Mouse (Mus musculus): ENCODE results near the gene Gtf2h3. TPM values are rescaled to one million over a fixed set of nuclear protein-coding genes. Genes with fewer than 3 reads are reported as not detected.

The Gtf2h3 gene
- polyA plus RNA-seq, 1 experiment = not detected

DNA sequence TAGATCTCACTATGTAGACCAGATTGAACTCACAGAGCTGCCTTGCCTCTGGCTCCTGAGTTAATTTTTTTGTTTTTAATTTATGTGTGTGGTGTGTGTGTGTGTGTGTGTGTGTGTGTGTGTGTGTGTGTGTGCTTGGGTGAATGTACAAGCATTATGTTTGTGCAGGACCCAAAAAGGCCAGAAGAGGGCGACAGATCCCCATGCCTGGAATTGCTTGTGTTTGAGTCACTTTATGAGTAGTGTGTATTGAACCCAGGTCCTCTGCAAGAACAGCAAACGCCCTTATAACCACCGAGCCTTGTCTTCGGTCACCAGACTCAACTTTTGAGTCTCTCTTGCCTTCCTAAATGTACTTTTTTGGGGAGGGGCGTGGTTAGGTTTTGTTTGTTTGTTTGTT is 23.4 kb downstream of the Gtf2h3 start:
- H3K4me3 ChIP-seq (ENCODE audit: insufficient read depth, low read depth, low read length) = no peak overlapping the region
- 70% methylated on average over 5 of the region's 5 CpGs for WGBS
- peaks cover 7% of the 10 kb centered on the region; the same call in 1 of the 2 replicates for H3K4me1 ChIP-seq (ENCODE audit: control insufficient read depth, insufficient read depth, low read length)
- TF ChIP-seq POLR2A (IDR thresholded peaks at IDR 0.05; ENCODE audit: insufficient read depth, low read depth, low read length) (no peak), CTCF (IDR thresholded peaks at IDR 0.05; ENCODE audit: insufficient read depth, low read depth, low read length) (no peak)
- no peak overlapping the region for H3K27ac ChIP-seq (ENCODE audit: insufficient read depth, low read depth, low read length)

DNA sequence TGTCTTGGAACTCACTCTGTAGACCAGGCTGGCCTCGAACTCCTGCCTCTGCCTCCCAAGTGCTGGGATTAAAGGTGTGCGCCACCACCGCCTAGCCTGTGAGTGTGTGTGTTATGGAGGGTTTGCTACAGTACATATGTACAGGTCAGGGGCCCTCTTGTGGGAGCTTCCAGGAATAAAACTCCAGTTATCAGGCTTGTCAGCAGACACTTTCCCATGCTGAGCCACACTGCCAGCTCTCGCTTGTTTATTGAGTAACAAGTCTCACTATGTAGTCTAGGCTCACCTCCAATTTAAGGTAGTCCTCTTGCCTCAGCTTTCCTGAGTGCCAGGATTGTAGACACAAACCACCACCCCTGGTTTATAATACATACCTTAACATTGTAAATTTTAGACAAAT is 25.4 kb downstream of the Gtf2h3 start:
- no peak overlapping the region for H3K27ac ChIP-seq (ENCODE audit: insufficient read depth, low read depth, low read length)
- peaks cover 5% of the 10 kb centered on the region; the same call in 1 of the 2 replicates for H3K4me1 ChIP-seq (ENCODE audit: control insufficient read depth, insufficient read depth, low read length)
- 87% methylated on average over 4 of the region's 4 CpGs for WGBS
- no peak for TF ChIP-seq CTCF (IDR thresholded peaks at IDR 0.05; ENCODE audit: insufficient read depth, low read depth, low read length)
- no peak for TF ChIP-seq POLR2A (IDR thresholded peaks at IDR 0.05; ENCODE audit: insufficient read depth, low read depth, low read length)
- H3K4me3 ChIP-seq (ENCODE audit: insufficient read depth, low read depth, low read length) = no peak overlapping the region

DNA sequence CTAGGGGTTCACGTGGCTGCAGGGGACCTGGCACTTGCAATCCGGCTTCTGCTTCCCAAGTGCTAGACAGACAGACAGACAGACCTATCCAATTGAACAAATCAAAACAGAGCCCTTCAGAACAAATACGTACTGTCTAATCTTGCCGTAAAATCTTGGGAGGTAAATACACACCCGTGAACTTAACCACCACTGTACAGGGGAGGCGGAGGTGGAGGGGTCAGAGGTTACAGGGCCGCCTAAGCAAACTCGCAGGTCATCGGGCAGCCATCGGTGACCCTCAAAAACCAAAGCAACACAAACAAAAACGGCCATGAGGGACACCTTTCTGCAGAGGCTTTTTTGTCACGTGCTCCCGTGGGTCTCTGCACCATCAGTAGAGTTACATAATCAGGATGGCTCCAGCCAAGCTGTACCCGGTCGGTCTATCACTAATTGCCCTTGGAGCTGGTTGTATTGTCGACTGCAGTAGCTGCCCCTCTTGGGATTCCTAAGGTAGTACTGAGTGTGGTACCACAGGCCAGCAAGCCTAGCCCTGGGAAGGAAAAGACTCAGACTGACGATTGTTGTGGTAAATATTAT is 26.2 kb downstream of the Gtf2h3 start:
- Histone ChIP-seq H3K4me1 (ENCODE audit: control insufficient read depth, insufficient read depth, low read length) (no peaks in the 10 kb centered on the region), H3K27ac (ENCODE audit: insufficient read depth, low read depth, low read length) (no peak overlapping the region), H3K4me3 (ENCODE audit: insufficient read depth, low read depth, low read length) (no peak overlapping the region)
- TF ChIP-seq CTCF (IDR thresholded peaks at IDR 0.05; ENCODE audit: insufficient read depth, low read depth, low read length) (no peak), POLR2A (IDR thresholded peaks at IDR 0.05; ENCODE audit: insufficient read depth, low read depth, low read length) (no peak)
- WGBS = 84% methylated on average over 17 of the region's 17 CpGs

DNA sequence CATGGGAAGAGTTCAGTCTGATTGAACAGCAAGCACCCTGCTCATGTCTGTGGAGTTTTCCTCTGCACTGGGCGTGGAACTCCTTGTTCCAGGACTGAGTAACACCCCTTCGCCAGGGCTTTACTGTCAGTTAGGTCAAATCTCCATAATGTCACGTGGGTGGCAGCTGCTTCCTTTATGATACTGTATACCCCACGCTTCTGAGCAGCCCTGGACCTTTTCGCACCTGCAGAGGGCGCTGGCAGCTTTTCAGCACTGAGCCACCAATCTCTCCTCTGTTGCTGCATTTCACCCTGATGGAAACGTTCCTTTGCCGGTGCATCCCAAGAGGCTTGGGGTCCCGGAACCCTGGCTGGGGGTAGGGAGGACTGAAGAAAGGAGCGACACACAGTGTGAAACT is 32.0 kb downstream of the Gtf2h3 start:
- no peak overlapping the region for H3K27ac ChIP-seq (ENCODE audit: insufficient read depth, low read depth, low read length)
- WGBS = 81% methylated on average over 10 of the region's 10 CpGs
- no peak for TF ChIP-seq CTCF (IDR thresholded peaks at IDR 0.05; ENCODE audit: insufficient read depth, low read depth, low read length)
- no peak for TF ChIP-seq POLR2A (IDR thresholded peaks at IDR 0.05; ENCODE audit: insufficient read depth, low read depth, low read length)
- H3K4me3 ChIP-seq (ENCODE audit: insufficient read depth, low read depth, low read length) = no peak overlapping the region
- H3K4me1 ChIP-seq (ENCODE audit: control insufficient read depth, insufficient read depth, low read length) = no peaks in the 10 kb centered on the region

DNA sequence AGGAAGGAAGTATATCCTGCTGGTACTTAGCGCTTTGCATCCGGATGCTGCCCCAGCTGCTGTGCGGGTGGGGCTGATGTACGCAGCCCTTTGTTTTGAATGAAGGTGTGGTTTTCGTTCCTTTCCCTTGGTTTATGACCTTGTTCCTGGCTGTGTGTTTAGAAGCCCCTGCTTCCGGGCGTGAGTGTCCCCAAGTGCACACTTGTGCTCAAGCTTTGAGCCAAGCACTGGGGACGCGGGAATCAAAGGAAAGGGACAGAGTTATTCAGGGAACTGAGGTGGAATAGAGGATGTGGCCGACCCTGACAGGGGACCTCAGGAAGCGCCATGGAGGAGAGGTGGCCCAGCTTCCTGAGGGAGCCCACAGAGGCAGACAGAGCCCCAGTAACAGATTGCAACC is 35.8 kb downstream of the Gtf2h3 start:
- 86% methylated on average over 11 of the region's 11 CpGs for WGBS
- no peaks in the 10 kb centered on the region for H3K4me1 ChIP-seq (ENCODE audit: control insufficient read depth, insufficient read depth, low read length)
- no peak overlapping the region for H3K27ac ChIP-seq (ENCODE audit: insufficient read depth, low read depth, low read length)
- TF ChIP-seq CTCF (IDR thresholded peaks at IDR 0.05; ENCODE audit: insufficient read depth, low read depth, low read length) (no peak), POLR2A (IDR thresholded peaks at IDR 0.05; ENCODE audit: insufficient read depth, low read depth, low read length) (no peak)
- H3K4me3 ChIP-seq (ENCODE audit: insufficient read depth, low read depth, low read length) = no peak overlapping the region

DNA sequence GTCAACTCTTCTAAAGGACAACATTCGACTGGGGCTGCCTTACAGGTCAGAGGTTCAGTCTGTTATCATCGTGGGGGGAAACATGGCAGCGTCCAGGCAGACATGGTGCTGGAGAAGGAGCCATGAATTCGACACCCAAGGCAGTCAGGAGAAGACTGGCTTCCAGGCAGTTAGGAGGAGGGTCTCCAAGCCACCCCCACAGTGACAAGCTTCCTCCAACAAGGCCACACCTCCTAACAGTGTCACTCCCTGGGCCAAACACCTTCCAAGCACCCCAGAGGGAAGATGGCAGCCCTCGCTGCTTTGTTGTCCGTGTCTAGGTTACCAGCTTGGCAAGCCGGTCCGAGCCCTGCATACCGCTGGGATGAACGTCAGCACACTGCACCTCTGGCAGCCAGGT is 39.8 kb downstream of the Gtf2h3 start:
- Histone ChIP-seq H3K27ac (ENCODE audit: insufficient read depth, low read depth, low read length) (no peak overlapping the region), H3K4me3 (ENCODE audit: insufficient read depth, low read depth, low read length) (no peak overlapping the region), H3K4me1 (ENCODE audit: control insufficient read depth, insufficient read depth, low read length) (peaks cover 12% of the 10 kb centered on the region)
- TF ChIP-seq CTCF (IDR thresholded peaks at IDR 0.05; ENCODE audit: insufficient read depth, low read depth, low read length) (no peak), POLR2A (IDR thresholded peaks at IDR 0.05; ENCODE audit: insufficient read depth, low read depth, low read length) (no peak)
- WGBS = 87% methylated on average over 10 of the region's 10 CpGs

DNA sequence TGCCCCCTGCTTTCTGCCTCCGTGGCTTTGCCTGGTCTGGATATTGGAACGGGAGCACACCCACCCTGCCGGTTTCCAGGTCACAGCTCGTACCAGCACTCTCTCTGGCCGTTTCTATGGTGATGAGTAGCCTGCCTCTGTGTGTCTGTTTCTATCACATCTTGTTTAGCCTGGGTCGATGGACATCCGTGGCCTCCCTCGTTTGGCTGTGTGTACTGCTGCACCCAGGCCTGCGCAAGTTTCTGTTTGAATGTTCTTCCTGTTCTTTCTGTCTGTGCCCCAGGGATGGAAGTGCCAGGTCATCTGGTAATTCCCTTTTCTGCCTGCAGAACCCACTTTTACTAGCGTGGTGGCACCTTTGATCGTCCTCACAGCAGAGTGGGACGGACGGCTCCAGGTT is 42.4 kb downstream of the Gtf2h3 start:
- WGBS = 58% methylated on average over 13 of the region's 13 CpGs
- no peak for TF ChIP-seq POLR2A (IDR thresholded peaks at IDR 0.05; ENCODE audit: insufficient read depth, low read depth, low read length)
- no peak for TF ChIP-seq CTCF (IDR thresholded peaks at IDR 0.05; ENCODE audit: insufficient read depth, low read depth, low read length)
- Histone ChIP-seq H3K27ac (ENCODE audit: insufficient read depth, low read depth, low read length) (no peak overlapping the region; the same call in 1 of the 2 replicates), H3K4me1 (ENCODE audit: control insufficient read depth, insufficient read depth, low read length) (peaks cover 12% of the 10 kb centered on the region), H3K4me3 (ENCODE audit: insufficient read depth, low read depth, low read length) (no peak overlapping the region)

DNA sequence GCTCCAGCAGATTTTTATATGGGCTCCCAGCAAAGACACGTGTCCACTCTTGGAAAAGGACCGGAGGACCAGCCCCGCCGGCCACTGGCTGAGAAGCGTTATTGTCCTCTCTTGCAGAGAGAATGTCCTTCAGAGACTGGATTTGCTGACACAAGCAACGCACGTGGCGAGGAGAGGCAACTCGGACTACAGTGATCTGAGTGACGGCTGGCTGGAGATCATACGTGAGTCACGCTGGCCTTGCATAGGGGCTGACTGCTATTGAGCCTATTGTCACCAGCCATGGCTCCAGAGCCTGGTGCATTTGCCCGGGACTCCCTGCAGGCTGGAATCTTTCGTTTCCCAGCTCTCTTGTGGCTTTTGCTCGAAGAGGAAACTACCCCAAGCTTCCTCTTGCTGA is 44.0 kb downstream of the Gtf2h3 start:
- Histone ChIP-seq H3K27ac (ENCODE audit: insufficient read depth, low read depth, low read length) (no peak overlapping the region), H3K4me3 (ENCODE audit: insufficient read depth, low read depth, low read length) (no peak overlapping the region), H3K4me1 (ENCODE audit: control insufficient read depth, insufficient read depth, low read length) (peaks cover 12% of the 10 kb centered on the region)
- no peak for TF ChIP-seq CTCF (IDR thresholded peaks at IDR 0.05; ENCODE audit: insufficient read depth, low read depth, low read length)
- TF ChIP-seq POLR2A (IDR thresholded peaks at IDR 0.05; ENCODE audit: insufficient read depth, low read depth, low read length) = no peak
- WGBS = 74% methylated on average over 15 of the region's 15 CpGs

DNA sequence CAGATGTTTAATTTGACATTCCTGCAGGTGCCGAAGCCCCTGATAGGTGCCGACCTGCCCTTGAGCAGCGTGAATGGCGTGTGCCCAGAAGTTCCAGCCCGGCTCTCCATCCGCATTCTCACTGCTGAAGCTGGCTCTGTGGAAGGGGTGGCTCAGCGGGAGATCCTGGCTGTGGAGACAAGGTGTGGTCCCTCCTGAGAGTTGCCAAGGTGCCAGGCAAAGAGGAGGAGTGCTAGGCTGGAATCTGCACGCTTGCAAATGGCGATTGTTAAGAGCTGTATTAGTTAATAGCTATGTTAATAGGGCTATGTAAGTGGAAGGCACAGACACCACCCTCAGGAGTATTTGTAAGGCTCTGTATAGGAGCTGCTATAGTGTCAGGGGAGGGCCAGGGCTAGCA is 45.4 kb downstream of the Gtf2h3 start:
- 92% methylated on average over 9 of the region's 9 CpGs for WGBS
- H3K4me3 ChIP-seq (ENCODE audit: insufficient read depth, low read depth, low read length) = no peak overlapping the region
- no peak overlapping the region for H3K27ac ChIP-seq (ENCODE audit: insufficient read depth, low read depth, low read length)
- no peak for TF ChIP-seq CTCF (IDR thresholded peaks at IDR 0.05; ENCODE audit: insufficient read depth, low read depth, low read length)
- TF ChIP-seq POLR2A (IDR thresholded peaks at IDR 0.05; ENCODE audit: insufficient read depth, low read depth, low read length) = no peak
- peaks cover 17% of the 10 kb centered on the region for H3K4me1 ChIP-seq (ENCODE audit: control insufficient read depth, insufficient read depth, low read length)

All from olfactory bulb, adult 2 months (tissue).